In the genomic region with DNA sequence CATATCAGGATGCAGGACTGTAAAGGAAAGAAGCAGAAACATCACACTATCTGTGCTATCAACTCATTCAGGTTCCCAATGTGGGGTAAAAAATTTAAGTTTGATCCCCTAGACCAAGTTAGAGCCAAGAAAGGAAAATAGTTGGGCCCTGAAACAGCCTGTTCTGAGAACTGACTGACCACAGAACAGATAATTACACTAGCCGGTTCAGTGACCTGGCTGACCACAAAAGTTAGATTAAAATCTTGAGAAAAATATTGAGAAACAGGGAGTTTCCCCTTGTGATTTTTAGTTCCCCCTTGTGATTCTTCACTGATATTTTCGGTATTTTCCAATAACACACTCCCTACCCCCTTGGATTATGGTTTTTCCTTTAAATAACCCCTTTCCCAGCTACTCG, we compare ENCODE assay signal across 20 mouse cellular contexts. TPM values are rescaled to one million over a fixed set of nuclear protein-coding genes. Genes with fewer than 3 reads are reported as not detected.
A peak's percentile ranks its signal among the peaks of the same experiment; 100 is the strongest.
DNase-seq lines count a peak whose midpoint lies in the region; ATAC-seq and TF ChIP-seq lines count a peak whose summit lies in the region.
"Had no signal": no experiment of that assay in that cellular context is flagged by ENCODE, and none has a peak within 500 bp of the region (broad histone marks: within the 10 kb centered on the region; RNA-seq: fewer than 3 reads in every experiment).

No protein-coding gene starts in this region.

- TF ChIP-seq CTCF in bone marrow macrophage, adult 2 months (IDR thresholded peaks at IDR 0.05; ENCODE audit: low read depth, low read length), result no peak
- TF ChIP-seq CTCF in liver, postnatal 0 days (IDR thresholded peaks at IDR 0.05; ENCODE audit: low read depth), result no peak

- DNase-seq in liver, embryonic 11.5 days (ENCODE audit: low spot score), result no peak
- no peak for DNase-seq in liver, postnatal 0 days
- no peak for DNase-seq in thymus, postnatal 36 days
- no peak for DNase-seq in ovary, postnatal 14 days (ENCODE audit: low spot score)
- no peak for DNase-seq in adrenal gland, postnatal 36 days
- DNase-seq: adrenal gland, postnatal 10 days; cerebellum, adult 18-20 months; cerebellum, adult 9-11 months; cerebellum, postnatal 36 days; forebrain, postnatal 0 days; gastrocnemius, postnatal 14 days had no signal

- peaks cover 5% of the 10 kb centered on the region; the same call in 1 of the 2 replicates for H3K36me3 ChIP-seq in liver, embryonic 12.5 days
- no peaks in the 10 kb centered on the region for H3K36me3 ChIP-seq in liver, embryonic 11.5 days (ENCODE audit: control insufficient read depth, insufficient read depth, low read length)
- no peaks in the 10 kb centered on the region for H3K36me3 ChIP-seq in liver, postnatal 0 days (replicated peaks; ENCODE audit: insufficient read depth, low read length)
- H3K36me3 ChIP-seq: embryonic facial prominence, embryonic 13.5 days; forebrain, embryonic 12.5 days; heart, embryonic 12.5 days; hindbrain, embryonic 10.5 days had no signal

- H3K9me3 ChIP-seq in liver, embryonic 12.5 days (replicated peaks), result peaks cover 20% of the 10 kb centered on the region
- H3K9me3 ChIP-seq in liver, embryonic 11.5 days (ENCODE audit: control insufficient read depth, low read length), result peaks cover 3% of the 10 kb centered on the region; the same call in 1 of the 2 replicates
- peaks cover 2% of the 10 kb centered on the region; the same call in 1 of the 2 replicates for H3K9me3 ChIP-seq in liver, postnatal 0 days (ENCODE audit: low read length)

- ATAC-seq in liver, embryonic 12.5 days, result no peak
- no peak for ATAC-seq in liver, embryonic 11.5 days (replicated peaks; ENCODE audit: low FRiP score)
- ATAC-seq in liver, postnatal 0 days, result no peak
- ATAC-seq: forebrain, postnatal 0 days had no signal

- no peak overlapping the region for H3K4me3 ChIP-seq in liver, embryonic 12.5 days
- no peak overlapping the region for H3K4me3 ChIP-seq in liver, embryonic 11.5 days (ENCODE audit: low read depth, low read length)
- H3K4me3 ChIP-seq in bone marrow macrophage, adult 2 months (ENCODE audit: insufficient read depth, low read length), result no peak overlapping the region
- no peak overlapping the region for H3K4me3 ChIP-seq in liver, postnatal 0 days (ENCODE audit: low read depth, low read length)
- H3K4me3 ChIP-seq: embryonic facial prominence, embryonic 13.5 days; forebrain, embryonic 12.5 days; heart, embryonic 12.5 days; hindbrain, embryonic 10.5 days had no signal

- WGBS in liver, embryonic 12.5 days (ENCODE audit: insufficient replicate concordance), result 44% methylated on average over 3 of the region's 3 CpGs
- WGBS in liver, embryonic 11.5 days, result 55% methylated on average over 3 of the region's 3 CpGs
- 66% methylated on average over 3 of the region's 3 CpGs for WGBS in liver, postnatal 0 days (ENCODE audit: insufficient replicate concordance)

- no peak overlapping the region for H3K4me2 ChIP-seq in liver, embryonic 12.5 days
- no peak overlapping the region for H3K4me2 ChIP-seq in liver, embryonic 11.5 days
- H3K4me2 ChIP-seq in liver, postnatal 0 days (ENCODE audit: low read depth, low read length), result no peak overlapping the region
- H3K4me2 ChIP-seq: embryonic facial prominence, embryonic 13.5 days; forebrain, embryonic 12.5 days; heart, embryonic 12.5 days; hindbrain, embryonic 14.5 days had no signal

- H3K4me1 ChIP-seq in liver, embryonic 12.5 days, result peaks cover 58% of the 10 kb centered on the region
- H3K4me1 ChIP-seq in liver, embryonic 11.5 days (replicated peaks; ENCODE audit: control insufficient read depth, insufficient read depth, low read length), result peaks cover 14% of the 10 kb centered on the region
- H3K4me1 ChIP-seq in bone marrow macrophage, adult 2 months (ENCODE audit: control insufficient read depth, insufficient read depth, low read length), result peaks cover 27% of the 10 kb centered on the region
- peaks cover 12% of the 10 kb centered on the region for H3K4me1 ChIP-seq in liver, postnatal 0 days (ENCODE audit: insufficient read depth)

- no peak for TF ChIP-seq EP300 in liver, postnatal 0 days (IDR thresholded peaks at IDR 0.05; ENCODE audit: low read depth)

- no peak for TF ChIP-seq POLR2A in bone marrow macrophage, adult 2 months (IDR thresholded peaks at IDR 0.05; ENCODE audit: borderline replicate concordance, low read depth, low read length)

- H3K27ac ChIP-seq in liver, embryonic 12.5 days, result peak overlapping the region; percentile 49; the same call in 1 of the 2 replicates
- no peak overlapping the region for H3K27ac ChIP-seq in liver, embryonic 11.5 days (ENCODE audit: low read depth, low read length)
- H3K27ac ChIP-seq in bone marrow macrophage, adult 2 months (ENCODE audit: insufficient read depth, low read depth, low read length), result peak overlapping the region; percentile 6; the same call in 1 of the 2 replicates
- peak overlapping the region; percentile 23; the same call in 1 of the 2 replicates for H3K27ac ChIP-seq in liver, postnatal 0 days (ENCODE audit: low read depth)
- H3K27ac ChIP-seq: embryonic facial prominence, embryonic 13.5 days; forebrain, embryonic 12.5 days; hindbrain, embryonic 10.5 days; hindbrain, embryonic 14.5 days had no signal

- H3K27me3 ChIP-seq in liver, embryonic 12.5 days (replicated peaks), result peaks cover 19% of the 10 kb centered on the region
- peaks cover 3% of the 10 kb centered on the region; the same call in 1 of the 2 replicates for H3K27me3 ChIP-seq in liver, embryonic 11.5 days (replicated peaks; ENCODE audit: control insufficient read depth, insufficient read depth, low read length)
- no peaks in the 10 kb centered on the region for H3K27me3 ChIP-seq in liver, postnatal 0 days (ENCODE audit: insufficient read depth, low read length)
- H3K27me3 ChIP-seq: embryonic facial prominence, embryonic 13.5 days; heart, embryonic 12.5 days had no signal

- no peak overlapping the region for H3K9ac ChIP-seq in liver, embryonic 12.5 days
- no peak overlapping the region for H3K9ac ChIP-seq in liver, embryonic 11.5 days (ENCODE audit: low read depth, low read length)
- H3K9ac ChIP-seq in liver, postnatal 0 days (replicated peaks), result no peak overlapping the region
- H3K9ac ChIP-seq: embryonic facial prominence, embryonic 13.5 days; forebrain, embryonic 12.5 days; forebrain, postnatal 0 days; heart, embryonic 12.5 days; hindbrain, embryonic 14.5 days had no signal

RNA-seq across cellular contexts. Expression of gene Ube2l6, which starts 4.8 kb away (rescaled TPM):
- polyA plus RNA-seq in liver, embryonic 12.5 days (2016; fragmentation: Nextera tagmentation; extraction: Ambion mirVana), result 293 and 321 TPM in 2 replicates
- 112 and 114 TPM in 2 replicates for polyA plus RNA-seq in liver, embryonic 11.5 days (2014; fragmentation: Nextera tagmentation; extraction: Ambion mirVana)
- polyA plus RNA-seq in bone marrow macrophage, adult 2 months (2012; ENCODE audit: insufficient read depth, insufficient read length, missing spikeins), result 107 and 110 TPM in 2 replicates
- polyA plus RNA-seq in liver, postnatal 0 days (2015; fragmentation: Nextera tagmentation; extraction: Ambion mirVana), result 276 and 305 TPM in 2 replicates
- 10 to 100 TPM; 17.1 to 23.1 TPM for total RNA-seq in adrenal gland, postnatal 36 days (2021)

RNA-seq across cellular contexts. Expression of gene Serping1, which starts 18.6 kb away (rescaled TPM):
- 30.8 and 32.3 TPM in 2 replicates for polyA plus RNA-seq in liver, embryonic 12.5 days (2016; fragmentation: Nextera tagmentation; extraction: Ambion mirVana)
- polyA plus RNA-seq in liver, embryonic 11.5 days (2014; fragmentation: Nextera tagmentation; extraction: Ambion mirVana), result 38.4 and 43.2 TPM in 2 replicates
- polyA plus RNA-seq in bone marrow macrophage, adult 2 months (2012; ENCODE audit: insufficient read depth, insufficient read length, missing spikeins), result 0.83 TPM in 1 of 2 replicates, not detected in the other
- 344 and 356 TPM in 2 replicates for polyA plus RNA-seq in liver, postnatal 0 days (2015; fragmentation: Nextera tagmentation; extraction: Ambion mirVana)
- 10 to 100 TPM; 63.0 to 84.6 TPM for total RNA-seq in adrenal gland, postnatal 36 days (2021)

RNA-seq across cellular contexts. Expression of gene Smtnl1, which starts 28.6 kb away (rescaled TPM):
- 0.29 and 0.43 TPM in 2 replicates for polyA plus RNA-seq in liver, embryonic 12.5 days (2016; fragmentation: Nextera tagmentation; extraction: Ambion mirVana)
- 0.25 TPM in 1 of 2 replicates, not detected in the other for polyA plus RNA-seq in liver, embryonic 11.5 days (2014; fragmentation: Nextera tagmentation; extraction: Ambion mirVana)
- polyA plus RNA-seq in bone marrow macrophage, adult 2 months (2012; ENCODE audit: insufficient read depth, insufficient read length, missing spikeins), result not detected in 2 replicates
- polyA plus RNA-seq in liver, postnatal 0 days (2015; fragmentation: Nextera tagmentation; extraction: Ambion mirVana), result 0.15 and 0.98 TPM in 2 replicates
- total RNA-seq in adrenal gland, postnatal 36 days (2021), result not detected
- total RNA-seq: heart, postnatal 25 days had no signal
- polyA plus RNA-seq: forebrain, embryonic 12.5 days; gonadal fat pad, adult 2 months; hindbrain, embryonic 14.5 days had no signal

RNA-seq across cellular contexts. Expression of gene Timm10, which starts 32.9 kb away (rescaled TPM):
- 50.9 and 54.3 TPM in 2 replicates for polyA plus RNA-seq in liver, embryonic 12.5 days (2016; fragmentation: Nextera tagmentation; extraction: Ambion mirVana)
- polyA plus RNA-seq in liver, embryonic 11.5 days (2014; fragmentation: Nextera tagmentation; extraction: Ambion mirVana), result 84.3 and 84.5 TPM in 2 replicates
- polyA plus RNA-seq in bone marrow macrophage, adult 2 months (2012; ENCODE audit: insufficient read depth, insufficient read length, missing spikeins), result 20.7 TPM in 2 replicates
- 59.8 and 63.9 TPM in 2 replicates for polyA plus RNA-seq in liver, postnatal 0 days (2015; fragmentation: Nextera tagmentation; extraction: Ambion mirVana)
- total RNA-seq in adrenal gland, postnatal 36 days (2021), result 10 to 100 TPM; 46.2 to 51.4 TPM

RNA-seq across cellular contexts. Expression of gene Slc43a1, which starts 44.8 kb away (rescaled TPM):
- 153 and 162 TPM in 2 replicates for polyA plus RNA-seq in liver, embryonic 12.5 days (2016; fragmentation: Nextera tagmentation; extraction: Ambion mirVana)
- 83.2 and 101 TPM in 2 replicates for polyA plus RNA-seq in liver, embryonic 11.5 days (2014; fragmentation: Nextera tagmentation; extraction: Ambion mirVana)
- polyA plus RNA-seq in bone marrow macrophage, adult 2 months (2012; ENCODE audit: insufficient read depth, insufficient read length, missing spikeins), result not detected in 2 replicates
- 67.8 and 74.2 TPM in 2 replicates for polyA plus RNA-seq in liver, postnatal 0 days (2015; fragmentation: Nextera tagmentation; extraction: Ambion mirVana)
- 1 to 10 TPM; 6.6 to 7.5 TPM for total RNA-seq in adrenal gland, postnatal 36 days (2021)

Comparison
In these comparisons a context has a peak if more than half of its experiments do, and no peak if none do; other contexts are left out.
1. RNA of gene Serping1, which starts 18.6 kb away (polyA plus RNA-seq): 344 to 356 TPM in liver, postnatal 0 days, 38.4 to 43.2 TPM in liver, embryonic 11.5 days and 30.8 to 32.3 TPM in liver, embryonic 12.5 days; 0.83 TPM in bone marrow macrophage, adult 2 months; every median in the first group is over 10 times any median in the second.